Mouse (Mus musculus) heart, adult 2 months (tissue): ENCODE results near the gene Trappc2l.

Source experiments
- CTCF ChIP-seq: fragments of 200-600 bp; IDR thresholded peaks from 2 replicates; pipeline ENCODE4 v1.8.1; 2022; ENCODE audit warnings: antibody characterized with exemption, mild to moderate bottlenecking, moderate library complexity
- POLR2A ChIP-seq: fragments of 200-500 bp; IDR thresholded peaks from 2 replicates; pipeline ENCODE4 v1.6.1; 2011; ENCODE audit warnings: mild to moderate bottlenecking, low read depth, low read length, control low read depth; ENCODE audit not compliant: insufficient read depth

- no peak for TF ChIP-seq POLR2A
- TF ChIP-seq CTCF: no peak
Measured at GRCm38 (mm10) chr8:122616181-122616905, 4.9 kb downstream of the Trappc2l start.
